Mouse (Mus musculus): ENCODE results near the gene E430018J23Rik. TPM values are rescaled to one million over a fixed set of nuclear protein-coding genes. Genes with fewer than 3 reads are reported as not detected.

Gene E430018J23Rik
- polyA plus RNA-seq (2012; ENCODE audit: low replicate concordance) = 1.5 and 2.1 TPM in 2 replicates

GRCm38 (mm10) chr7:127393157-127393943 lies at the start of gene E430018J23Rik:
E430018J23Rik (minus strand) TSS chr7:127393629.

GRCm38 (mm10) chr7:127421388-127422191 lies 28.2 kb upstream of the E430018J23Rik start, which contains the start of gene Zfp688:
Zfp688 (minus strand) TSS chr7:127422068.

GRCm38 (mm10) chr7:127406002-127406987 lies 12.9 kb upstream of the E430018J23Rik start, which contains the start of gene Zfp764:
Zfp764 (minus strand) TSS chr7:127406822.

GRCm38 (mm10) chr7:127386641-127387392 lies 6.6 kb downstream of the E430018J23Rik start, which contains the start of gene 9130019O22Rik:
9130019O22Rik (minus strand) TSS chr7:127387166.

GRCm38 (mm10) chr7:127375271-127376245 lies 17.9 kb downstream of the E430018J23Rik start, which contains the start of gene Zfp747:
Zfp747 (minus strand) TSS chr7:127376050.

GRCm38 (mm10) chr7:127345512-127346325 lies 47.7 kb downstream of the E430018J23Rik start, which contains the start of gene Zfp768:
Zfp768 (minus strand) TSS chr7:127345589.

Other genes starting within 250 kb of the E430018J23Rik start
- gene Cd2bp2, start 197.6 kb downstream of the E430018J23Rik start, polyA plus RNA-seq (2012; ENCODE audit: low replicate concordance) = 55.9 and 67.9 TPM in 2 replicates
- gene Tbc1d10b, start 185.2 kb downstream of the E430018J23Rik start, polyA plus RNA-seq (2012; ENCODE audit: low replicate concordance) = 87.2 and 117 TPM in 2 replicates
- 2.1 TPM in 1 of 2 replicates, not detected in the other for gene Mylpf, start 184.7 kb downstream of the E430018J23Rik start, polyA plus RNA-seq (2012; ENCODE audit: low replicate concordance)
- gene Zfp553, start 160.6 kb downstream of the E430018J23Rik start, polyA plus RNA-seq (2012; ENCODE audit: low replicate concordance) = 17.3 and 29.4 TPM in 2 replicates
- gene Sept1, start 160.5 kb downstream of the E430018J23Rik start, polyA plus RNA-seq (2012; ENCODE audit: low replicate concordance) = 439 and 604 TPM in 2 replicates
- 141 and 154 TPM in 2 replicates for gene Zfp771, start 149.4 kb downstream of the E430018J23Rik start, polyA plus RNA-seq (2012; ENCODE audit: low replicate concordance)
- gene Dctpp1, start 132.9 kb downstream of the E430018J23Rik start, polyA plus RNA-seq (2012; ENCODE audit: low replicate concordance) = 23.3 and 79.5 TPM in 2 replicates
- 61.1 and 61.8 TPM in 2 replicates for gene Sephs2, start 119.6 kb downstream of the E430018J23Rik start, polyA plus RNA-seq (2012; ENCODE audit: low replicate concordance)
- 8.1 and 8.8 TPM in 2 replicates for gene Itgal, start 97.4 kb downstream of the E430018J23Rik start, polyA plus RNA-seq (2012; ENCODE audit: low replicate concordance)
- 5.9 and 11.1 TPM in 2 replicates for gene Zfp768, start 48.0 kb downstream of the E430018J23Rik start, polyA plus RNA-seq (2012; ENCODE audit: low replicate concordance)
- gene Zfp747, start 17.6 kb downstream of the E430018J23Rik start, polyA plus RNA-seq (2012; ENCODE audit: low replicate concordance) = 1.4 and 3.4 TPM in 2 replicates
- gene 9130019O22Rik, start 6.5 kb downstream of the E430018J23Rik start, polyA plus RNA-seq (2012; ENCODE audit: low replicate concordance) = 0.37 and 0.74 TPM in 2 replicates
- 0.59 and 1.0 TPM in 2 replicates for gene Zfp764, start 13.2 kb upstream of the E430018J23Rik start, polyA plus RNA-seq (2012; ENCODE audit: low replicate concordance)
- 18.8 and 19.7 TPM in 2 replicates for gene Zfp688, start 28.4 kb upstream of the E430018J23Rik start, polyA plus RNA-seq (2012; ENCODE audit: low replicate concordance)
- gene Zfp689, start 55.5 kb upstream of the E430018J23Rik start, polyA plus RNA-seq (2012; ENCODE audit: low replicate concordance) = 6.3 and 11.5 TPM in 2 replicates
- 97.0 and 102 TPM in 2 replicates for gene Prr14, start 66.0 kb upstream of the E430018J23Rik start, polyA plus RNA-seq (2012; ENCODE audit: low replicate concordance)
- gene Fbrs, start 85.6 kb upstream of the E430018J23Rik start, polyA plus RNA-seq (2012; ENCODE audit: low replicate concordance) = 513 and 735 TPM in 2 replicates
- gene Srcap, start 118.4 kb upstream of the E430018J23Rik start, polyA plus RNA-seq (2012; ENCODE audit: low replicate concordance) = 29.4 and 62.6 TPM in 2 replicates
- gene Gm42715, start 126.0 kb upstream of the E430018J23Rik start, polyA plus RNA-seq (2012; ENCODE audit: low replicate concordance) = 34.4 and 37.2 TPM in 2 replicates
- gene Tmem265, start 167.8 kb upstream of the E430018J23Rik start, polyA plus RNA-seq (2012; ENCODE audit: low replicate concordance) = 0.52 and 7.1 TPM in 2 replicates
- 29.8 and 84.9 TPM in 2 replicates for gene Phkg2, start 179.7 kb upstream of the E430018J23Rik start, polyA plus RNA-seq (2012; ENCODE audit: low replicate concordance)
- 5.4 and 6.0 TPM in 2 replicates for gene Ccdc189, start 195.0 kb upstream of the E430018J23Rik start, polyA plus RNA-seq (2012; ENCODE audit: low replicate concordance)
- 43.2 and 55.3 TPM in 2 replicates for gene Rnf40, start 195.1 kb upstream of the E430018J23Rik start, polyA plus RNA-seq (2012; ENCODE audit: low replicate concordance)
- 13.1 and 23.2 TPM in 2 replicates for gene Zfp629, start 222.2 kb upstream of the E430018J23Rik start, polyA plus RNA-seq (2012; ENCODE audit: low replicate concordance)

Data from leukemia stem cell, adult 10-12 weeks (primary cell).